In genomic region chr6:99201271-99201705, GRCm38 (mm10) we compare ENCODE assay signal across 10 mouse cellular contexts.
A peak's percentile ranks its signal among the peaks of the same experiment; 100 is the strongest.
DNase-seq lines count a peak whose midpoint lies in the region; ATAC-seq lines count a peak whose summit lies in the region.
"Had no signal": no experiment of that assay in that cellular context is flagged by ENCODE, and none has a peak within 500 bp of the region (broad histone marks: within the 10 kb centered on the region; RNA-seq: fewer than 3 reads in every experiment).

No protein-coding gene starts in this region.

- DNase-seq in heart, postnatal 4 days, result no peak
- peak; percentile 10 for DNase-seq in CD4-positive helper T cell, adult 2 months (ENCODE audit: low read depth, low spot score)
- DNase-seq in embryo, embryonic 9.5 days (ENCODE audit: extremely low spot score), result peak; percentile 51
- DNase-seq in mesoderm, embryonic 11.5 days (ENCODE audit: low read depth, low spot score), result peak; percentile 67
- no peak for DNase-seq in ovary, postnatal 36 days (ENCODE audit: low spot score)
- no peak for DNase-seq in spleen, postnatal 36 days (ENCODE audit: low spot score in 2 of 2)
- no peak for DNase-seq in cerebellum, postnatal 36 days
- DNase-seq: liver, embryonic 13.5 days had no signal

- ATAC-seq in heart, embryonic 15.5 days (replicated peaks; ENCODE audit: insufficient number of reproducible peaks, insufficient read depth, low FRiP score, low read depth), result no peak

- H3K4me1 ChIP-seq in heart, embryonic 15.5 days (replicated peaks), result peaks cover 66% of the 10 kb centered on the region

- WGBS in heart, embryonic 15.5 days, result 16% methylated on average over 4 of the region's 4 CpGs

- no peaks in the 10 kb centered on the region for H3K27me3 ChIP-seq in heart, embryonic 15.5 days
- H3K27me3 ChIP-seq: liver, embryonic 13.5 days had no signal

- peak overlapping the region; percentile 35; the same call in 1 of the 2 replicates for H3K9ac ChIP-seq in heart, embryonic 15.5 days
- H3K9ac ChIP-seq: liver, embryonic 13.5 days had no signal

- no peak overlapping the region for H3K4me3 ChIP-seq in heart, embryonic 15.5 days
- H3K4me3 ChIP-seq: liver, embryonic 13.5 days had no signal

- H3K27ac ChIP-seq in heart, embryonic 15.5 days, result peak overlapping the region; percentile 89
- H3K27ac ChIP-seq: liver, embryonic 13.5 days had no signal

- no peaks in the 10 kb centered on the region for H3K36me3 ChIP-seq in heart, embryonic 15.5 days
- H3K36me3 ChIP-seq: G1E; liver, embryonic 13.5 days had no signal

- H3K9me3 ChIP-seq in heart, embryonic 15.5 days (replicated peaks), result no peaks in the 10 kb centered on the region
- H3K9me3 ChIP-seq: G1E; liver, embryonic 13.5 days had no signal

- H3K4me2 ChIP-seq in heart, embryonic 15.5 days, result peak overlapping the region; percentile 44
- H3K4me2 ChIP-seq: liver, embryonic 13.5 days had no signal

Comparison
In these comparisons a context has a peak if more than half of its experiments do, and no peak if none do; other contexts are left out.
1. DNase-seq: peak in CD4-positive helper T cell, adult 2 months (single experiment), embryo, embryonic 9.5 days (single experiment) and mesoderm, embryonic 11.5 days (single experiment); none in heart, postnatal 4 days (single experiment), ovary, postnatal 36 days (single experiment), spleen, postnatal 36 days (0 of 2) and cerebellum, postnatal 36 days (0 of 2).